Mouse (Mus musculus): ENCODE measurements around the gene Apoh. TPM values are rescaled to one million over a fixed set of nuclear protein-coding genes. Genes with fewer than 3 reads are reported as not detected.

The Apoh gene
- total RNA-seq, 2 experiments from 2014 or later: 0.79 to 0.89 TPM

GRCm38 (mm10) chr11:108426086-108426485 lies 82.9 kb downstream of the Apoh start:
- no peak for DNase-seq (ENCODE audit: low spot score in 2 of 2)
- intact Hi-C loops (cut with DNase I): no loop called here

GRCm38 (mm10) chr11:108427191-108427590 lies 84.0 kb downstream of the Apoh start:
- intact Hi-C loops (cut with DNase I): no loop called here
- DNase-seq (ENCODE audit: low spot score in 2 of 2): no peak

GRCm38 (mm10) chr11:108429076-108429475 lies 85.9 kb downstream of the Apoh start:
- no peak for DNase-seq (ENCODE audit: low spot score in 2 of 2)
- intact Hi-C loops (cut with DNase I): no loop called here

GRCm38 (mm10) chr11:108443893-108444563 lies 100.9 kb downstream of the Apoh start:
- intact Hi-C loops (cut with DNase I): no loop called here
- no peak for DNase-seq (ENCODE audit: low spot score in 2 of 2)

- no peak for DNase-seq (ENCODE audit: low spot score in 2 of 2)
- intact Hi-C loops (cut with DNase I): loop anchor here (5.0 kb wide), 1 partner anchor 745 kb away; no protein-coding TSS in a partner anchor
Observed at GRCm38 (mm10) chr11:108447148-108447547, 104.0 kb downstream of the Apoh start.

- intact Hi-C loops (cut with DNase I): loop anchor here (2.0 to 5.0 kb wide), 3 partner anchors 473 to 742 kb away; no protein-coding TSS in a partner anchor
- DNase-seq (ENCODE audit: low spot score in 2 of 2): peak; percentile 50 to 56
Observed at GRCm38 (mm10) chr11:108449811-108450210, 106.7 kb downstream of the Apoh start.

GRCm38 (mm10) chr11:108459599-108459998 lies 116.4 kb downstream of the Apoh start:
- intact Hi-C loops (cut with DNase I): no loop called here
- DNase-seq (ENCODE audit: low spot score in 2 of 2): no peak

Other genes with a start within 250 kb of the Apoh start
- 100 to 1,000 TPM; 166 to 177 TPM for gene Prkca, start 574 bp downstream of the Apoh start, total RNA-seq (2021)
- 10 to 100 TPM in 1 of 2 experiments, 1 to 10 TPM in 1; 8.3 to 12.8 TPM for gene Cep112, start 81.8 kb downstream of the Apoh start, total RNA-seq (2021)